Mouse (Mus musculus): ENCODE results near the gene Dennd4b.
A peak's percentile ranks its signal among the peaks of the same experiment; 100 is the strongest.
"Not testable (repeated sequence)": the region's sequence is repeated elsewhere in the genome, so short reads cannot be mapped to it uniquely, and the experiment has no call there.

Gene Dennd4b

DNA sequence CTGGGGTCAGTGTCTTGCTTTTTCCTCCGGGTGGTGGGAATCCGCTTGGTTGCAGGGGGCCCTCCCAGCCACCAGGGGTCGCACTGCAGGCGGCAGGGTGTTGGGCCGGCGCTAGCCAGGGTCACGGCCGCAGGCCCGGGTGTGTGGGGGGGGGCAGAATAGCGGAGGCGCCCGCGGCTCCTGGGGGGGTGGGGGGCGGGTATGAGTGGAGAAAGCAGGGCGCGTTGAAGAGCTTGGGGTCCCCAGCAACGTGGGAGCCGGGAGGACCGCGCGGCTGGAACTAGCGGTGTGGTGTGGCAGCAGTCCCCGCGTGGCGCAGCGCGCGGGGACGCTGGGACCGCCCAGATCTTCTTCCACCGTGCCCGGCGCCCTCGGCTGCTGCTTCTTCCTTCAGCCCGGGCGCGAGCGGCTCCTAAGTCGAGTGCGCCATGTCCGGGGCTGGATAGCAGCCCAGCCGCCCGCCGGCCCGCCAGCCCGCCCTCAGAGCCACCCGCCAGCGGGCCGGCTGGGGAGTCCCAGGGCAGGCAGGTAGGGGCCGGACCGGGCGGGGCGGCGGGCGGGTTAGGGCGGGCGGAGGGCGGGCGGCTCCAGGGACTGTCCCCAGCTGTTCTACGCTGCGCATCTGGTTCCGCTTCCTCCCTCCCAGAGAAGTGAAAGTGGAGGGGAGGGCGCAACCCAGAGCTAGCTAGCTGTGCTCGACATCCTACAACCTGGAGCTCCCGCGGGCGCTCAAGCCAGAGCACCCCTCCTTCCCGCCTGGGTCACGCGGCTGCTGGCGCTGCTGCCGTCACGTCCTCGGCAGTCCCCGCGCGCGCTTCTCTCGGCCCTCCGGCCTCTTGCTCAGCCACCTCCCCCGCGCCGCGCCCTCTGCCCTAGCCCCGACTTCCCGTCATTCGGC lies at the start of gene Dennd4b:
Gene Dennd4b, plus strand, starts transcription at position 152 of the 898 bp plus-strand sequence.
- DNase-seq (ENCODE audit: low spot score), result peak; percentile 93

DNA sequence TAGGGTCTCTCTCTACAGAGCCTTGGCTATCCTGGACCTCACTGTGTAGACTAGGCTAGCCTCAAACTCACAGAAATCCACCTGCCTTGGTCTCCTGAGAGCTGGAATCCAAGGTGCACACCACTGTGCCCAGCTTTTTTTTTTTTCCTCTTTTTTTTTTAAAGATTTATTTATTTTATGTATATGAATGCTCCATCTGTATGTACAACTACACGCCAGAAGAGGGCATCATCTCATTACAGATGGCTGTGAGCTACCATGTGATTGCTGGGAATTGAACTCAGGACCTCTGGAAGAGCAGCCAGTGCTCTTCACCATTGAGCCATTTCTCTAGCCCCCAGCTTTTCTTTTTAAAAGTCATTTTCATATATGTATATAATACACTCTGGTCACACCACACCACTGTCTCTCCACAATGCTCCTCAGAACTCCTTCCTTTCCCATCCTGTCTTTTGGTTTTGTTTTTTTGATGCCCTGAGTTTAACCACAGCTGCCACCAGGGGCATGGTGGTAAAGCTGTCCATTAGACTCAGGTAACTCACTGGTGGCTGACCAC lies 49.1 kb upstream of the Dennd4b start:
- peak; percentile 24 for DNase-seq (ENCODE audit: low spot score)

DNA sequence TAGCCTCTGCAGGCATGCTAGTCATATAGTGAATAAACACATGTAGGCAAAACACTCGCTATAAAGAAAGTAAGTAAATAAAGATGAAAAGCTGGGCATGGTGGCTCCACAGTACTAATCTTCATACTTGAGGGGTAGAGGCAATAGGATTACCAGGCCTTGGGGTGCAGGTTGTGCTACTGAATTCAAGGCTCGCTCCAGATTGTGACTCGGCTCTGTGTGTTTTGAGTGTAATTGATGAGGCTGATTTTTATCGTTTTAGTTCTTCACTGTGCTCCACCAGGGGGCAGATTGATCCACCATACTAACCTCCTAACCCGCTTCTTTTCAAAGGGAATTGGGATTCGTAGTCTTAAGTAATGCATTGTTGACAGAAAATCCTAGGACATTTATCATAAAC lies 44.9 kb upstream of the Dennd4b start:
- DNase-seq (ENCODE audit: low spot score), result peak; percentile 61

DNA sequence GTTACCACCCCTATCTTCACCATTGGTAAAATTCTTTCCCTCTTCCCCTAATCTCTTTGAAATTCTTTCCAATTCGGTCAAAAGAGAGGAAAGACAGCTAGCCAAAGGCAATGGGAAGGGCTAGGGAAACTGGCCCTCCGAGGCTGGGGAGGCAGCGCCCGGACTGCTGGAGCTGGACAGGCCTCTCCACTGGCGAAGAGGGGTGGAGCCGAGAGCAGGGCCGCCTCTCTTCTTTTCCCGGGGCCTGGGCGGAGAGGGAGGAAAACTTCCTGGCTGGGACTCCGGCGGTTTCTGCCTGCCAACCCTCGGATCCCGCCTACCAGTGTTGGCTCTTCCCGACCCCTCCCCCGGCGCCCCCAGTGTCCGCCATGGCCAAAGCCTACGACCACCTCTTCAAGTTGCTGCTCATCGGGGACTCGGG lies 44.4 kb upstream of the Dennd4b start:
- DNase-seq (ENCODE audit: low spot score), result peak; percentile 88

DNA sequence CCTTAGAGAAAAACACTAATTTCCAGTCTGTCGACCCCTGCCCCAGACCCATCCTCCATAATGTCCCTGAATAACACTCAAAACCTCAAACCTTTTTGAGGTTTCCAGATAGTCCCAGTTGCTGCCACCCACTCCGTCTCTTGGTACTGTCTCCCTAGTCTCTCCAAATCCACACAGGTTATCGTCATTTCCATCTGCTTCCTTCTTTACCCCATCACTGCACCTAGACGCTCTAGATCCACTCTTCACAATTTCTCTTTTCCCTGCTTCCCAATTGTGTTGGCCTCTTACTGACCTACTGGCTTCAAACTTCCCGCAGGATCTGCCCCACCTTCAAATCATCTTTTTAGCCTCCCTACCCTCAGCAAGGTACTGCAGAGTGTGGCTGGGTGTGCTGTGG lies 43.9 kb upstream of the Dennd4b start:
- no peak for DNase-seq (ENCODE audit: low spot score)

DNA sequence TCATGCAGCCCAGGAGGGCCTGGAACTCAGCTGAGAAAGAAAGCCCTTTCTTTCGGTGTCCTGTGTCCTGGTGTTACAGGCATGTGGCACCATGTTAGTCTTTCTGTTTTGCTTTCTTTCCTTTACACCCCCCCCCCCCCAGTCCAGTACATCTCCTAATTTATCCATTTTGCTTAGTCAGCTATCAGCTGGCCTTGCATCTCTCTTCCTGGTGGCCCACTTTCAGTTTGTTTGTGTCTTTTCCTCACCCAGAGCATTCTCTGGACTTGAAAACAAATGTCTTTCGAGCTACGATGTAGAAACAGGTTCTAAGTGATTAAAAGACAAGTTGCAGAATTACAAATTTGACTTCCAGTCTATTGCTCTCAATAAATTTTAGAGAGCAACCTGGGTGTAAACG lies 42.5 kb upstream of the Dennd4b start:
- DNase-seq (ENCODE audit: low spot score), result no peak

DNA sequence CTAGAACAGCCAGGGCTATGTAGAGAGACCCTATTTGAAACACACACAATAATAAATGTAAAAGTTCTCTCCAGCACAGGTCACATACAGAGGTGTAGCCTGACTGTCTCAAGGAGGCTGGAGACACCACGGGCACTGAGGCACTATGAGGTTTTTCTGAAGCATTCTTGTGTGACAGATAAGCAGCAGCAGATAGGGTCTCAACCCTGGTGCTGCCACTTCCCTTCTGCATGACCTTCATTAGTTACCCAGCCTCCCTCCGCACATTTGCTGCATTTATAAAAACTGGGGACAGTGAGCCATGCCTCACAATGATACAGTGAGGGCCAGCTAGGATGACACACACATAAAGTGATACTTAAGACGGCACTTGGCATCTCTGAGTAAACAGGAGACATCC lies 42.0 kb upstream of the Dennd4b start:
- no peak for DNase-seq (ENCODE audit: low spot score)

DNA sequence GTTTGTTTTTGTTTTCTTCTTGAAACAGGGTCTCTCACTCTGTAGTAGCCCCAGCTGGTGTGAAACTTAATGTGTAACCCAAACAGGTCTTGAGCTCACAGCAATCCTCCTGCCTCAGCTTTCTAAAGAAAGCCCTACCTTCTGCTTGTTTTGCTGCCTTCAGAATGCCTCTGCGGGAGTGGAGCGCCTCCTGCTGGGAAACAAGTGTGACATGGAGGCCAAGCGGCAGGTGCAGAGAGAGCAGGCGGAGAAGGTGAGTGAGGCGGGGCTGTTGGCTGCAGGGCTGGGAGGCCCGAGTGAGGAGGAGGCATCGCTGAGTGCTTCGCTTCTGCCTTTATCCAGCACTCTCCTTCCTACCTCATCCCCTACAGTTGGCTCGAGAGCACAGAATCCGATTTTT lies 40.7 kb upstream of the Dennd4b start:
- DNase-seq (ENCODE audit: low spot score), result no peak

DNA sequence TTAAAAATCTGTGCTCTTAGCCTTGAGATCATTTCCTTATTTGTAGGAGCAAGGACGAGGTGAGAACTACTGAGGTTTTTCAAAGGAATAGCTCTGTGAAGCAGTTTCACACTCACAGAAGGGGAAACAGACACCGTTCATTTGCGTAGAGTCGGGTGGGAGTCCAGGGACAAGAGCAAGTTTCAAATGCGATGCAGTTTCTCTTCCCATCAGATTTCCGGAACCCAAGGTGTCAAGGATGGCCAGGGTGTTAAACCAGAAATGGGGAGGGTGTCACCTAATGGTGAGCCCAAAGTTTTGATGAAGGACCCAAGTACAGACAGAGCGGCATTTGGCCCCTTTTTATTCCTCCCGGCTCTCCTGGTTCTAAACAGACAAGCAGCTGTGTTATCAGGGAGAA lies 33.9 kb upstream of the Dennd4b start:
- no peak for DNase-seq (ENCODE audit: low spot score)

DNA sequence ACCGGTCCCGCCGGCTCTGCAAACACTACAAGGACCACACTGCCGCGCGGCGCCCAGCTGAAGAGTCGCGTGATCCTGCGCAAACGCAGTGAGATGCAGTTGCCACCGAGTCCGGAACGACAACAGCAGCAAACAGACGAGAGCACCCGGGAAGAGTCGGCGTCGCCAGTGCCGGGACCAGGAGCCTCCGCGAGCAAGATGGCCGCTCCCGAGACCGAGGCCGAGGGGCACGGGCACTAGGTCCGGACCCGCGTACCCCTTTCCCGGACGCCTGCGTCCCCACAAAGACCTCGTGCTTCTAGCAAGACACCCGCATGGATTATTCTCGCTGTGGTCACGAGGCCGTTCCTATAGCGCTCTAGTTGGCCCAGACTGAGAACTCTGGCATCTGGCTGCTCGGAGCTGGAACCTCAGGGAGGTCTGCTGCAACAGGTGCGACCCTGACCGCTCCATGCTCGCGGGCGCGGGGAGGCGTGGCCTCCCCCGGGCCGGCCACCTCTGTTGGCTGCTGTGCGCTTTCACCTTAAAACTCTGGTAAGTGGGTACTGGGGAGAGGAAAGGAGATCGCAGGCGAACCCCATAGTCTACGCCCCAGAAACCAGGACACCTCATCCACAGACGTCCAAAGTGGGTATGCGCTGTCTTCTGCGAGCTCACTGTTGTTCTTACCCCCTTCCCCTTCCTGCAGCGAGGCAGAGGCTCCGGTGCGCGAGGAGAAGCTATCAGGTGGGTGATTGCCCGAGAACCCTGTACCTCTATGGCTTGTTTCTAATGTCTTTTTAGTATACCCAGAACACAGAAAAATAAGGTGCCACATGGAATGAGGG lies 33.3 kb upstream of the Dennd4b start, which contains the start of gene Jtb:
Gene Jtb, plus strand, starts transcription at position 91 of the 827 bp plus-strand sequence.
- DNase-seq (ENCODE audit: low spot score), result peak; percentile 96

DNA sequence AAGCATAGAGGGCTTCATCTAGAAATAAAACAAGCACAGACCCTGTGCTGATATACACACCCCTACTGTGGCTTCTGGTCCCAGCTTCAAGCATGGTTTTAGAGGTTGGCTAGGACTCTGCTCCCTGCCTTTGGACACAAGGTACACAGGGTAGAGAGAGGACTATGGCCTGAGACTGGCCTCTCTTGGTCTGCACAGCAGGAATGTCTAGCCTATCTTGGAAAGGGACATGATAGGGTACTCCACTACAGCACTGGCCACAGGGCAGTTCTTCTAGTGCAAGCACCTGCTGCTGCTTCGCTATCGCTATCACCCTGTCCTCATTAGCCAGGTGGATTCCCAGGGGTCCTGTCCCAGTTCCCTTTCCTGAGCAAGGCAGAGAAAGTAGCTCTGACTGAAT lies 23.7 kb upstream of the Dennd4b start:
- DNase-seq (ENCODE audit: low spot score), result no peak

DNA sequence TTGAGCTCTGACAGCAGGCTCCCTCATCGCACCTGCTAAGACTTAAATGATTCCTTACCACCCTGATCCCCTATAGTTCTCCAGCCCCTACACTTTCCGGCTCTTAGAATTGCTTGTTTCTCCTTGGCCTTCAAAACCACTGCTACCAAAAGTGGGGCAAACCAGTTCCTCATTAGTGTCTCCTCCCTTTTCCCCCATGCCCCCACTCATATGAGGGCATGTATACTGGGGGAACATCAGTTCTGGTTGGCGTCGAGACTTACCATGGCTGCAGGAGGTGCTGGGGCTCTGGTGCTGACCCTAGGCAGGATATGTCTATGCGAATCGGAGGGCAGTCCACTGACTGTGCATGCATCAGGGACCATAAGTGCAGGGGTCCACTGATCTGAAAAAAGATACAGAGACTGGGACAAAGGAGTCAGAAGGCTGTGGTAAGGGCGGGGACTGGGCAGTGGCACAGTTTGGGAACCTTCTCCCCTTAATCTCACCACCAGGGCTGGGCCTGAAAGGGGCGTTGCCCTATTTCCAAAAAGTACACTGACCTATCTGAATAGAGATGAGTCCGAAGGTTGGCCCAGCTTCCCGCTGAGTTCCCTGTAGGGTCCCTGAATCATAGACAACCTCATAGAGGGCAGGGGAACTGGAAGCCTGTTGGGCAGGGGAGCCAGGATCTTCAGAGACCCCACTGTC lies 23.2 kb upstream of the Dennd4b start:
- no peak for DNase-seq (ENCODE audit: low spot score)

DNA sequence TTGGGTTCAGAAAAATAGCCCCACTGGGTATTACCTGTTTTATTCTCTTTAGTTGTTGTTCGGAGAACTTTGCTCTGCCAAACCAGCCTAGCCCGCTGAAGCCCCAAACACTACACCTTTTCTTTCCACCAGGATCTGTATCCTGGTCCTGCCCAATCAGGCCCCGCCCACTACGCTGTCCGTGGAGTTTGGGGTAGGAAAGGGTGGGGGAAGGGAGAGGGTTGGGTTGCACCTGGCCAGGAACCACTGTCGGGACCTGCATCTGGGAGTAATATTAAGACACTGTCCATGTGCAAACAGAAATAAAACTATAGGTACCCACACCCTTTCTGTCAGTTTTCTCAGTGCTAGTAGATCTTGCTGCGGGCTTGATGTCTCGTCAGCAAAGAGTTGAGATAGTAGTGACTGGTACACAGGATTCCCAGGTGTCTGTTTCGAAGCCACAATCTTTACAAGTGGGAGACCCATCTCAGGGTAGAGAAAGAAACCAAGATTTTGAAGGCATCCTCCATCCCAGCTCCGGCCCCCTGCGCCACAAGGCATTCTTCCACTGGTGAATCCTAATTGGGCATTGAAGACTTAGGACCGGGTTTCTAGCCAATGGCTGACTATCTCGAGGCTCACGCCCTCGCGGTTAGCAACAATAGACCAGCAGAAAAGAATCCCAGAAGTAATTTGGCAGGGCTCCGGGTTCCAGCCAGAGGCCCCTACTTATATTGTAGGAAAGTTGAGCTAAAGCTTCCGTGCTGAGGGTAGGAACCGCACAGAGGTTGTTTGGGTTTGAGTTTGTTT lies 21.8 kb upstream of the Dennd4b start, which contains the start of gene Creb3l4:
Gene Creb3l4, minus strand, starts transcription at position 529 of the 792 bp plus-strand sequence.
- DNase-seq (ENCODE audit: low spot score), result peak; percentile 55

DNA sequence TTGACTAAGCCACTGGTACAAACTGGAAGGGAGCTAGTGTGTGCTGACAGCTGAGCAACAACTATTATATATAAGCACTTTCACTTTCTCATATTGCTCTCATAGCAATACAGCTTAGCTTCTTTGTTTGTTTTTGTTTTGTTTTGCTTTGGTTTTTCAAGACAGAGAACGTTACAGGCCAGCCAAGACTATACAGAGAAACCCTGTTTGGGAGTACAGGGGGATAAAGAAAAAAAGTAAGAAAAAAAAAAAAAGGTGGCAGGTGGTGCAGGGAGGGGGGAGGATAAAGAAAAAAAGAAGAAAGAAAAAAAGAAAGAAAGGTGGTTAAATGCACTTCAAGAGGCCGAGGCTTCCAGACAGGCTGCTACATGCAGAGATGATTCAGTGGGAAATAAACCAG lies 19.6 kb upstream of the Dennd4b start:
- DNase-seq (ENCODE audit: low spot score), result no peak

DNA sequence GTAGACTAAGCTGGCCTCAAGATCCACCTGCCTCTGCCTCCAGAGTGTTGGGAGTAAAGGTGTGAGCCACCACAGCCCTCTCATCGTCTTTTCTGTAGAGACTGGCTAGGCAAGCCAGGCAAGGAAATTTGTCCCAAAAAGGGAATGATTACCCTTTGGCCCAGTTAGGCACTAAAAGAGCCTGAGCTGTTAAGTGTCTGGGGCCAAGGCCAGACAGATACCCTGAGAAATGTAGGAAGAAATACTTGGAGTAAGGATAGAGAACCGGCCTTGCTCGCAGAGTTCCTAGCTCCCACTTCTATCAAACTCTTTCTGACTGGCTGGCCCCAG lies 17.4 kb upstream of the Dennd4b start:
- no peak for DNase-seq (ENCODE audit: low spot score)

DNA sequence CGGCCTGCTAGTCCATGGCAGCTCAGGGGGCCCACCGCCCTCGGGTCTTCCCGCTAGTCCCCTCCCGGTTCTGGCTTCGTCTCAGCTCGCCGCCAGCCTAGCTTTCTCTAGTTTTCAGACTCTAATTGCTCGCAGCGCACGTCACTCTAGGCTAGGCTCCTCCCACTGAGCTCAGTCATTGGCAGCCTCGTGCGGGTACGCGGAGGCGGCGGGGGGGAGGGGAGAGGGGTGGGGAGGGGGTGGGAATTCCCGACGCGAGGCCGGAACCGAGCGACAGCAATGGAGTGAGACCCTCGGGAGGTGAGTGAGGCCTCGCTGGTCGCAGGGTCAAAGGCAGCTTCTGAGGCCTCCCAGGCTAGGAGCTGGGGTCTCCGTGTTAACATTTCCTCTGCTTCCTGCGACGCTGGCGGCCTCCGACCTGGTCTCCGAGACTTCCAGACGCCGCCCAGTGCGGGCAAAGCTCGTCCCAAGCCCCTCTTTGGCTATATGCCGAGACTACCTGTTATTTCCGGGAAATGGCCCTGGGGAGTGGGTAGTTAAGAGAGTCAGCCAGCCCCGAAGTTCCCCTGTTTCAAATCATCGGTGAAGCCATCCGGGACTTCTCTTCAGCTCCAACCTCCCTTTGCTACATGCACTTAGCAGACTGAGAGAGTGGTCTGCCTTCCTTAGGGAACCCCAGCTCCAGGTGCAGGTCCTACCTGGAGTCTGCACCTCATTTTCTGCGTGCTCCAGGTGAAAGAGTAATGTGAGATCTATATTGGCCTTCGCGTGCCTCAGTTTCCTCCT lies 16.8 kb upstream of the Dennd4b start, which contains the start of gene Slc39a1:
Gene Slc39a1, plus strand, starts transcription at position 213 of the 786 bp plus-strand sequence.
- peak; percentile 96 for DNase-seq (ENCODE audit: low spot score)

DNA sequence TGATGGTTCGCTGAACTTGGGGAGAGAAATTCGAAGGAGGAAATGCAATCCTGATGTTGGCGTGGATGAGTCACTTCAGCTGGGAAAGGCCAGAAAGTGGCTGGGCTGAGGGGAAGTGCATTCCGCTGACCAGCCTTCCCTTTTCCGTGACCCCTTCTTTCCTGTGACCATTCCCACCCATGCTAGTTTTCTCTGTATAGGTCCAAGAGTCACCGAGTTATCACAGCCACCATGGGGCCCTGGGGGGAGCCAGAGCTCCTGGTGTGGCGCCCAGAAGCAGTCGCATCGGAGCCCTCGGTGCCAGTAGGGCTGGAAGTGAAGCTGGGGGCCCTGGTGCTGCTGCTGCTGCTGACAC lies 16.3 kb upstream of the Dennd4b start:
- peak; percentile 51 for DNase-seq (ENCODE audit: low spot score)

DNA sequence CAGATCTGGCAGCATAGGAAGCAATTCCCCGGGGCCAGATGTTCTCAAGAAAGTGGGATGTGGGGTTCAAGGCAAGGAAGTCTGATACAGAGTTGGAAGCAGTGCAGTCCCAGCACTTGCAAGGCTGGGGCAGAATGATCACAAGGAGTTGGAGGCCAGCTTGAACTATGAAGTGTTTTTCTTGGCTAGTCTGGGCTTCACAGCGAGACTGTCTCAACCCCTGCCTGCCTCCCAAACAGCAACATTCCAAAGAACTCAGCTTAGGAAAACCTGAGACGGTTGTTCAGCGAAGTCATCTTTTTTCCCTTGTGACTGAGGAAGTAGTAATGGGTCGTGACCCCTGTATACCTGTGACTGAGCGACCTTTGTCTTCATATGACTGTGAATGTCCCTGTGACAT lies 14.2 kb upstream of the Dennd4b start:
- DNase-seq (ENCODE audit: low spot score), result no peak

DNA sequence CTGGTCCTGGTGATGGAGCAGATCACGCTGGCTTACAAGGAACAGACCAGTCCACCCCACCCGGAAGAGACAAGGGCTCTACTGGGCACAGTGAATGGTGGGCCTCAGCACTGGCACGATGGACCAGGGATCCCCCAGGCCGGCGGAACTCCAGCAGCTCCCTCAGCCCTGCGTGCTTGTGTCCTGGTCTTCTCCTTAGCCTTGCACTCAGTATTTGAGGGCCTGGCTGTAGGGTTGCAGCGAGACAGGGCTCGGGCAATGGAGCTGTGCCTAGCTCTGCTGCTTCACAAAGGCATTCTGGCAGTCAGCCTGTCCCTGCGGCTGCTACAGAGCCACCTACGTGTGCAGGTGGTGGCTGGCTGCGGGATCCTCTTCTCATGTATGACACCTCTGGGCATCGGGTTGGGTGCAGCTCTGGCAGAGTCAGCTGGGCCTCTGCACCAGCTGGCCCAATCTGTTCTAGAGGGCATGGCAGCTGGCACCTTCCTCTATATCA lies 13.2 kb upstream of the Dennd4b start:
- not testable (repeated sequence) for DNase-seq (ENCODE audit: low spot score)

DNA sequence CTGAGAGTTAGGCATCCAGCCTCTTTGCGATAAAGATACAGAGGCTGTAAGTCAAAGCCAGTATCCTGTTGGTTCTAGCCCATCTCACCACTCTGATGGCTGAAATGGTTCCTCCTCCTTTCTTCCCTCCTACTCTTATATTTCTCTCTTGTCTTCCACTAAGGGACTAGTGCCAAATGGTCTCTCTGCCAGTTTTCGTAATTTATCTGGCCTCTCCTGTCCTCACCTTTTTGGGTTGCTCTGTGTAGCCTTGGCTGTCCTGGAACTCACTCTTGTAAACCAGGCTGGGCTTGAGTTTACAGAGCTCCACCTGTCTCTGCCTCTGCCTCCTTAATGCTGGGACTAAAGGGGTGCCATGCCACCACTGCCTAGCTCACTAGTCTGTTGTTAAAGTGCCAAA lies 12.3 kb upstream of the Dennd4b start:
- not testable (repeated sequence) for DNase-seq (ENCODE audit: low spot score)
